Mouse (Mus musculus) C2C12 (cell line): ENCODE measurements at regions not wholly inside any gene's neighbourhood (a gene's known extent, or its start where the extent isn't known, plus 50 kb on each side); places are given as distances from the start of the nearest gene placed in this dataset.

Experiments used
- CTCF ChIP-seq: IDR thresholded peaks from one replicate; pipeline ENCODE4 v1.5.1; 2011; ENCODE audit not compliant: control insufficient read depth, insufficient read depth, insufficient read length
- USF1 ChIP-seq: IDR thresholded peaks from one replicate; pipeline ENCODE4 v1.6.1; 2011; ENCODE audit warnings: low read depth, mild to moderate bottlenecking, control low read depth, moderate library complexity

- no peak for TF ChIP-seq CTCF
- TF ChIP-seq USF1 = no peak
Measured at GRCm38 (mm10) chr1:143918949-143919348, 85.0 kb downstream of the Rgs2 start.
